Mouse (Mus musculus) cerebellum, adult 8-10 months (tissue): ENCODE results near the gene Yy1.

Experiments used
- DNase-seq: peaks from one replicate; pipeline ENCODE4 v3.0.0; 2022

Yy1 gene

DNA sequence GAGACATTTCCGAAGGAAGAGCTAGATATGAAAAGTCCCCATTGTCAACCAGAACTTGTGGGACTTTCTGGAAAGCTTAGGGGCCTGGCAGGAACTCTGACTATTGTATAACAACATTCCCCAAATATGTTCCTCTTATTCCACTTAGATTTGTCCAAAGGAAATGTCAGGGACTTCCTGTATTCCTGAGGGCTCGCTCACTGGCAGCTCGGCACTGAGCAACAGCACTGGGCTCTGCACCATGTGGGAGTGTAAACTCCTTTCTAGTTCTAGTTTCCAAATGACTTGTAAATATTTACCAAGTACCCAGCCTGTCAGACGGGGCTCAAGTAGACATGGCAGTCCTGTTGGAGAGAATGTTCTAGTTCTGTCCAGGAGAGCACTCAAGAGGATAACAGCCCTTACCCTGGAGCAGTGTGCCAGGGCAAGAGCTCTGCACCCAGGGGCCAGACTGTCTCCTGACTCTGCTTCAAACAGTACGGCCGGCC is 72.3 kb downstream of the Yy1 start:
- DNase-seq = no peak

DNA sequence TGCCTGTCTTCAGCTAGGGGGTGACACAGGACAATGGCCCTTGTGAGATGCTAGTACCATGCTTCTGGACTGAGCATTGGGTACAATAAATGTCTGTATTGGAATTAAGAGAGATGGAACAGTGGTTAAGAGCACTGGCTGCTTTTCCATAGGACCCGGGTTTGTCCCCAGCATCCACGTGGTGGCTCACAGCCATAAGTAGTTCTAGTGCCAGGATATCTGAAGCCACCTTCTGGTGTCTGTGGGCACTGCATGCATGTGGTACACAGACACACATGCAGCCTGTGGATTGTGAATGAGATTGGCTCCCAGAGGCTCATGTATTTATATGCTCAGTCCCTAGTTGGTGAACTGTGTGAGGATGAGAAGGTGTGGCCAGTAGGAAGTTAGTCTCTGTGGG is 76.8 kb downstream of the Yy1 start:
- no peak for DNase-seq
